Mouse (Mus musculus): ENCODE results near the gene Ltbp1.
"Not testable (repeated sequence)": the region's sequence is repeated elsewhere in the genome, so short reads cannot be mapped to it uniquely, and the experiment has no call there.

Gene Ltbp1

DNA sequence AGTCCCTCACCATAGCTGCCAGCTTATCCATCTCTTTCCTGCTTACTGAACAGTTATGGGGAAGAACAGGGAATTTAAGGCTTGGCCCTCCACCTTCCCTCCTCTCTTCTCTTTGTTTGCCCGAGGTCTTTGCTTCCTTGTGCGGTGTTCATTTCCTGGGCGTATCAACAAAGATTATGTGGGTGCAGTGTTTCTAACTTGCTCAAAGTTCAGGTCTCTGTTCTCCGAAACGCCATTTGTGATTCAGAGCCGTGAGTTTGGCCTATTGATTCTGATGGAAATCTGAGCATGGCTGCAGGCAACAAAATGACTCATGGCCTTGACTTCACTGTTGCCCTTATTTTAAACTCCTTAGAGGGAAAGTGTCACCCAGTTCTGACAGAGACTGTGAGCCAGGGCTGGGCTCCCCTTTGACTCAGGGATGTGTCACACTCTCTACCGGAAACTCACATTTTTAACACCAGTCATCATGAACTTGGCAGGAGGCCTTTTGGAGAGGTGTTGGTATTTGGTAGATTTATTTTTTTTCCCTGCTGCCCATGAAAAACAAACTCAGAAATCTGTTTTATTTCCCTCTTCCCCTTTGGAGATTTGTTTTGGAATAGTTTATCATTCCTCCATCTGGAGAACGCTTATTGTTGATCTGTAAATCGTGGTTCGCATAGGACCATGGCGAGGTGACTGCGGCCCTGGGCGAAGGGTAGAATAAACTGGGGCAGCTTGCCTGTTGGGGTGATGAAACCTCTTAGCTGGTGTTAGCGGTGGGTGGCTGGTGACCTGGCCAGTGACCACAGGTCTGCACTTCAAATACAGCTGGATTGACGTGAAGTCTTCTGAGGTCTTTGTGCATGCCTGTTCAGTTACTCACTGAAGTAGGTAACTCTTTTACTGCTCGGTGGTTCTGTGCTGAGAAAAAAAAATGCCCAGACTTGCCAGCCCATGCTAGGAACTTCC is 105.2 kb downstream of the Ltbp1 start:
- in situ Hi-C loops (cut with MseI, MboI) = no loop called here

DNA sequence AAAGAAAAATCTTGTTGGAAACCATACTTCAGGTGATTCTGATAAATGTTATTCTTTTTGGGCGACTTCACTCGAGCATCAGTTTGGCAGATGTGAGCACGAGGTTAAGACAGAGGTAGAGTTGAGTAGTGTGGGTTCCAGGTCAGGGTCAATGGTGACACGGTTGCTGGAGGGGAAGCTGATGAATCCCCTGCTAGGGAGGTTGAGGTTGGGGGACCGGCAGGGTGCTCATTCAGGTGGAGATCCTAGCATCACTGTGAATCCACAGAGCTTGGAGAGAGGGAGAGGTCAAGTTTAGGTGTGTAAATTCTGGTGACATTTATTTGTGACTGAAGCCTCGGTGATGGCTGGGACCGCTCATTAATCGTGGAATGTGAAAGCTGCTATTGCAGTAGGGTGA is 110.2 kb downstream of the Ltbp1 start:
- in situ Hi-C loops (cut with MseI, MboI) = no loop called here

DNA sequence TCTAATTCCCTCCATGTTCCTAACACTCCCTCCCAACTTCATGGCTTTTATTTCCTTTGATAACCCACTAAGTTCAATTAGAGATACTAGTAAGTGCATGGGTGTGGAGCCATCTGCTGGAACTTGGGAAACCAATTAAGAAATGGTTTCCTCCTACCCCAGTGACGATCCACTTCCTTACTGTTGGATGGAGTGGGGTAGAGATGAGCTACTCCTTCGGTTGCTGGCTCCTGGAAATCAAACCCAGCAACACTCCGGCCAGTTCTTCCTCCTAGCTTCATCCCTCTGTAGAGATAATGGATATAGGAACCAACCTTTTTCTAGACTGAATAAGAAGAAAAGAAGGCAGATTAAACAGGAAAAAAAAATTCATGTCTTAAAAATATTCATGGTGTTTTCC is 113.5 kb downstream of the Ltbp1 start:
- in situ Hi-C loops (cut with MseI, MboI) = no loop called here

DNA sequence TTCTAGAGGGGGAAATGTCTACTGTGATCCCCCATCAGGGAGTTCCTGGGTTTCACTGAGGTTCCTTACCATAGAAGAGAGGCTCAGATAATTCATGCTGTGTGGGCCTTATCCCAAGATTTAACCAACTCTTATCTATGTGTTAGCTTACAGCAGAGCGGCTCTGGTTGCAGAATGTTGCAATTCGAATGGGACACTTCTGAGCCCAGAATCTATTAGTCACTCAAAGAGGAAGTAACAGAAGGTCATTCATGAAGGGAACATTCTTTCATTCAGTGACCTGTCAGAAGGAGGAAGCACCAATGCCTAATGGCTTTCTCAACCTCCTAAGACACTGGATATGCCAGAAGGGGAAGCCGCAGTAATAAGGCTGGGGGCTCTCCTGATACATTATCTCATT is 114.1 kb downstream of the Ltbp1 start:
- in situ Hi-C loops (cut with MseI, MboI) = no loop called here

DNA sequence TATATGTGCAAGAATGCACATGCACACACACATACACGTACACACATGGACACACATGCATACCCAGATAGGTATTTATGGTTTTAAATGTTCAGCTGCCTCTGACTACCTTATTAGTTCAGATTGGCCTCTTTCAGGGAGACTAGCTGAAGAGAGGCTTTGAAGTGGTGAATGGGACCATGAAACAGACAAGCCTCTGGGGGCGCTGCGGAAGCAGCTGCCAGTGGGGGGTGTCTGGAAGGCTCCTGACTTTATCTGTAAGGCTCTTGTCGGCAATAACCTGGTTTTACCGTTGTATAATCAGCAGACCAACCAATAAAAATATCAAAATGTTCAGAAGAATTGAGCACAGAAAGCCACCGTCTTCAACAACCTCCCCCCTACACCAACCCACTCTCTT is 114.7 kb downstream of the Ltbp1 start:
- in situ Hi-C loops (cut with MseI, MboI) = no loop called here

DNA sequence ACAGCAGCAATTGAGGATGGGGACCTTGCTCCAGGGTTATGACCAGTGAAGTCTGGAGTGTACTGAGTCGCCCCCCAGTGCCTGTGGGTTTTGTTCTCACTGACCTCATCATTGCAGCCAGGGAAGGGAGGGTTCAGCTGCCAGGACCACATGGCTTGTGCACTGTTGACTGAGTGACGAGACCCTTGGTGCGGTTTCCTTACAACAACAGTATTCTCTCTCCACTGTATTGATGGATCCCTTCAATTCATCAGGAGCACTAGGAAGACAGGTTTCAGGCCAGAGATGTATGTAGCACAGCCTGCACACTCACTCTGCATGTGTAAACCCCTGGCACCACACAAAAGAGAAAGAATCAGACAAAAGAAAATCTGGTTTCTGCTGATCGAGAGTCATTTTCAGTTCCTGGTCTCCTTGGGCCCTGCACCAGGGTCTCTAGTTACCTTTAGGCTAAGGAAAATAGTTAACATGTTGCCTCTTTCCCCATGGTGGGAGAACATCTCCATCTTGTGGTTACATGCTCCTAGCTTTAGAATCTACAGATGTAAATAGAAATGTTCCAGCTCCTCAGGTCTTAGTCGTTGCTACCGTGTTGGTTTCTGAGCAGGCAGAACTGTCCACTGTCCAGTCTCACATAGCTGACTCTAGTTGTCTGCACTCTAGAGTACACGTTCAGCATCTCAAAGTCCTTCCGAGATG is 117.4 kb downstream of the Ltbp1 start:
- in situ Hi-C loops (cut with MseI, MboI) = no loop called here

DNA sequence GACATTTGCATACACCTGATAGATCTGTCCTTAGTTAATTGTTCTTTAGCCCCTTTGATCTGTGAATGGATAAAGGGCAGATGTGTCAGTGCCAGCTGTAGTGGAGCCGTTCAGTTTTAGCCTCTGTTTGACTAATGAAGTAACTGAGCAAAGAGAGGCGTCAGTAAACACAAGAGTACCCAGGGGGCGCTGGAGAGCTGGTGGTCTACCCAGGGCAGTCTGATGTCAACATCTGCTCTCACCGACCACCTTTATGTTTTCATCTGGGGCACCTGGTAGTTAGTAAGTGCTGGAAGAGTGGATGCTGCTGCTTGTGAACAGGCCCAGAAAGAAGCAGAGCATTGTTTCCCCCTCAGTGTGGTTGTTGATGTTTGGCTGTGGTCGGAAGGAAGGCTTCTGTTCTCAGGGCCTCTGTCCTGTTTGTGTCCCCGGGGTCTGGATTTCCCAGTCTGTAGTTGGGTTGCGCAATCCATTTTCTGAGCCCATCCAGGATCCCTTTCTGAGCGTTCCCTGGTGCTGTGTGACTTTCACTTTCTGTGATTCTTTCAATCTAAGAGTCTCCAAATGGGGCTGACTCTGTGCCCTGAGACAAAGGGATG is 123.1 kb downstream of the Ltbp1 start:
- in situ Hi-C loops (cut with MseI, MboI) = no loop called here

DNA sequence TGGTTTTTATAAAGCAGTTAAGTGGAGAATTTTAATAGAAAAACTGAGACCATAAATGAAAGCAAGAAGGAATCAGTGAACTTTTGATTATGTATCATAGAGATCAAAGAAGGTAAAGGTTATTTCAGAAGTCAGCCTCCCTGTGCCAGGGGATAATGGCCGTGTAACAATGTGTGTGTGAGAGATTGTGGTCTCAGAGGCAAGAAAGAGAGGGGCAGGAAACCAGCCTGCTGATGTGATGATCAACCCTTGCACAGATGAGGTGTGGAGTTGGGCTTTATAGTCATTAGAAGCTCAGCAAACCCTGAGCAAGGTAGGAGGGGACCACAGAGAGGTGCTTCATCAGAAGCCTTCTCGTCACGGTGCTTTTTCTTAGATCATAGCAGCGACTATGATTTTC is 128.6 kb downstream of the Ltbp1 start:
- in situ Hi-C loops (cut with MseI, MboI) = no loop called here

DNA sequence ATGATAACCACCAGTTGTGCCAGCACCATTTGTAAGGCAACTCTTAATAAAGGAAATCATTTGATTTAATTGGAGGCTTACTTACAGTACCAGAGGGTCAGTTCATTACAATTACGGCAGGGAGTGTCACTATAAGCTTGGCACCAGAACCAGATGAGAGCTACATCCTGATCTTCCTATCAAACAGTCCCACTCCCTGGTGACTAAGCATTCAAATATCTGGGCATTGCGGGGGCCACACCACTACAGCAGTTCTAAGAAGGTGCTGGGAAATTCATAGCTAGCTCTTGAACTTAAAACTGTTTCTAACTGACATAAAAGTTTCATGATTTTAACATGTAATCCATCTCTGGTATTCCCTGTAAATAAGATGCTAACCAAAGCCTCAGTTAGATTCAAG is 134.4 kb downstream of the Ltbp1 start:
- in situ Hi-C loops (cut with MseI, MboI) = no loop called here

DNA sequence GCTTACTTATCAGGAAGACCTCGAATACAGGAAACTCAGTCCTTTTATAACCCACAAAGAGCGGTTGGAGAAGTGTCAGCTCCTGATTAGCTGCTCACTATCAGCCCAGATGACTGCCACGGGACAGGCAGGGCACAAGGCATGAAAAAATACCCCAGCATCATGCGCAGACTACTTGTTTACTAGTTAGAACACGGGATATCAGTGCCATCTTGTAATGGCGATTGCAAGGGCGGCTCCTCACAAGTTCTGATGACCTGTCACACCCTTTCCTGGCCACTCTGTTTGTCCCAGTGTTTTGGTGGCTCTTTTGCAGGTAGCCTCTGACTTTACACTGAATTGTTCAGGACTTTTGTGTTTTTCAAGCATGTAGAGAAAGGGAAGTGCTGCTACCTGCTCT is 137.5 kb downstream of the Ltbp1 start:
- in situ Hi-C loops (cut with MseI, MboI) = not testable (repeated sequence)

DNA sequence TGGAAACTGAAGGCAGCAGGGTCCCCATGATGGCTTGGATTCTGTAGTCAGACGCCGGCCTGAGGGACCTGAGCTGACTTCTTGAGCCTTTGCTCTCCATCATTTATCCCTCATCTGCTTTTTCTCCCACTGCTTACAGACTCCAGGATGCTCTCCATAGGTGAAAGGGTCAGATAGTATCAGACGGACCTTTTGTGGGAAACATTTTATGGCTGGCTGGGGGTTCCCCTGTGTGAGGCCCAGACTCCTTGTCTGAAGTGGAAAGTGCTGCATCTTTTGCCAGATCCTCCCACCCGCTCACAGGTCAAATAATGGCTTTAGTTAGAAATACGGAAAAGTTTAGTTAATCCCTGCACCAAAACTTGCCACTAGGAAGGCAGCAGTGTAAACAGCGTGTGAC is 138.6 kb downstream of the Ltbp1 start:
- in situ Hi-C loops (cut with MseI, MboI) = no loop called here

DNA sequence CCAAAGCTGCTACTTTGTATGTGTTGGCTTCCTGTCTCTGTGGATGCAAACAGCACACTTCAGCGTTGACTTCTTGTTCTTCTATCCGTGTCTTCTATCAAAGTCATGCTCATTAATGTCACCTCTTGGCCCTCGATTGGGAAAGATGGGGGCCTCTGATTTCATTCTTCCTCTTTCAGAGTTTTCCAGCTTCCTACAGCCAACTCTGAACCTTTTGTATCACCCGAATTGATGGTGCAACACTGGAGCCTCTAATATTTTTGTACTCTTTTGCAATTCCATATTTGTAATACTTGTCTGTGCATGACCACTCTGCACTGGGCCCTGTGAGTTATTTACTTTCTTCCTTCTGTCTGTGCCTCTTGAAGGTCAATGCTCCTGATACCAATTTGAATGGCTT is 141.8 kb downstream of the Ltbp1 start:
- in situ Hi-C loops (cut with MseI, MboI) = no loop called here

DNA sequence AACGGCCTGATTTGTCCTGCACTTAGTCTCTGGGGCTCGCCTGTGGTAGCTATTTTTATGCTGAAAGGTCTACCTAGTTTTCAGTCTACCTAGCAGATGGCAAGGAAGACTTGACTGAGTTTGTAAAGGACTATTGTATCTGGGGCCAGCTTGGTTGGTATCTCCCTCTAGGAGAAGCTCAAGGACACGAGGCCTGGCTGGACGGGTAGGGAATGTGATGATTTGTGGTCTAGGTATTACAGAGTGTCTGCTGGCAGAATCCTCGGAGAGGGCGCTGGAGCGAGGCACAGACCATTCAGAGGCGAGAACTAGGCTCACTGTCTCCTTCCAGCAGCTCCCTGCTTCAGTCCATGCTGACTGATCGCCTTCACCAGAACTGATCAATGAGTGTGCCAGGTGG is 146.4 kb downstream of the Ltbp1 start:
- in situ Hi-C loops (cut with MseI, MboI) = no loop called here

DNA sequence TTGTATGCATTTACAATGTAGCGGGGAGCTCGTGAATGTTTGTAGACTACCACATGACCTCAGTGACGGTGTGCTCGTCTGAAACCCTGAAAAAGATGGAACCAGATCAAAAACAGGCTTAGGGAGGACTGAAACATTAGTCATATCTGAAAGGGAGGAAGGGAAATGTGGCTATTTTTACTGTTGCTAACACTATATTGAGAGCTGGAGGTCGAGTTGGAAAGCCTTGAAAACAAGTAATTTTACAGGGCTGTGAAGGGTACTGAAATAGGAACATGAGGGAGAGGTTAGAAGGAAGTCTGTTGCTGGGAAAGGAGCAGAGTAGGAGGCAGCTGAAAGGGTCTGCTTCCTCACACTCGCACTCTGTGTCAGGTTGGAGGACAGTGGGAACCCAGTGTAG is 147.7 kb downstream of the Ltbp1 start:
- in situ Hi-C loops (cut with MseI, MboI) = no loop called here

DNA sequence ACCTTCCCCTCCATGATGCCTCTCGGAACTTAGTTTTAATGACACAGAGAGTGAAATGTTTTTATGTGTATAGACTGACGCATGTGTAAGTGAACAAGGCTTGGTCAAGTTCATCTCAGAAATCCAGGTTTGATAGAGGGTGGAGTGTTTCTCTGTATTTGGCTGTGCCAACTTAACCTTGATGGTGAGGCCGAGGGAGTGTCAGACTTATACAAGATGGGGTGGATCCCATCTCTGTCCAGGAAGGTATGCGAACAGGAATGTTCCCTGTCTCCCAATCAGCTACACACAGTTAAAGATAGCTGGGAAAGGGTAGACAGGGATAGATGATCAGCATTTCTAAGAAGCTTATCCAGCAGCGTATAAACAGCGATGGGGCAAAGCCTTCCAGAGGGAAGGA is 153.0 kb downstream of the Ltbp1 start:
- in situ Hi-C loops (cut with MseI, MboI) = no loop called here

DNA sequence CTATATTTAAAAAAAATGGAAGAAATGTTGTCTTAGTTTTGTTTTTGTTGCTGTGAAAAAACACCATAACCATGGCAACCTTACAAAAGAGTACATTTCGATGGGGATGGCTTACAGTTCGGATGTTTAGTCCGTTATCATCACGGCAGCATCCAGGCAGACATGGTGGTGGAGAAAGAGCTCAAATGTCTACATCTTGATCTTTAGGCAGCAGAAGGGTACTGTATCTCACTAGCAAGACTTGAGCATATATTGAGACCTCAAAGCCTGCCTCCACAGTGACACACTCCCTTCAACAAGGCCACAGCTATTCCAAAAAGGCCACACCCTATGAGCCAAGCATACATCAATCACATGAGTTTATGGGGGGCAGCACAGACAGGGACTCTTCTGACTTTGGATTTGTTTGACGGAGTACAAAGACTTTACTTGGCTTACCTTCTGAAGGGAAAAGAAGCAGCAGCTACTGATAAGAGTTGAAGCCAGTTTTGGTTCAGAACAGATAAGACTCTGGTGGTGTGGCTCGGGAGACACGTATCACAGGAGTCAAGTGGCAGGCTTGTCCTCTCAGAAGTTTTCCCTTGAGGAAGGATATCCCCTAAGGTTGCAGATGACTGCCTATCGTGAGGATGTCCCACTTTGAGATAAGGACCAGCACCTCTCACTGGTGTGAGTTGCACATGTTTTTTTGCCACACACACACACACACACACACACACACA is 153.9 kb downstream of the Ltbp1 start:
- in situ Hi-C loops (cut with MseI, MboI) = no loop called here

DNA sequence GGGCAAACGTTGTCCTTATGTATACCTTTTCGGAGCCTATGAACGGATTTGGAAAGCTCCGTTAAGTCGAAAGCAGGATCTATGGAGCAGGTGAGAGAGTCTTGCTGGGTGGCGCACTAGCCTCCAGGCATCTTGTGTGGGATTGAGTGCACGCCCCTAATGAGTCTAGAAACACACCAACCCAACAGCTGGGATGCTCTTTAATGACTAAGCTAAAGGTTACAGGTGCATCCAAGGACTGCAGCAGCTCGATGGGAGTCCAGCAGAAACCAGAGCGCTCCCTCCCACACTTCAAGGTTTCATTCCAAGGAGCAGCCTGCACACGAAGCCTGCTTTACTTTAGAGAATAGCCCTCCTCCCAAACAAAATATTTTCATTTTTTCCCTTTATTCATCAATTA is 155.7 kb downstream of the Ltbp1 start:
- in situ Hi-C loops (cut with MseI, MboI) = no loop called here

DNA sequence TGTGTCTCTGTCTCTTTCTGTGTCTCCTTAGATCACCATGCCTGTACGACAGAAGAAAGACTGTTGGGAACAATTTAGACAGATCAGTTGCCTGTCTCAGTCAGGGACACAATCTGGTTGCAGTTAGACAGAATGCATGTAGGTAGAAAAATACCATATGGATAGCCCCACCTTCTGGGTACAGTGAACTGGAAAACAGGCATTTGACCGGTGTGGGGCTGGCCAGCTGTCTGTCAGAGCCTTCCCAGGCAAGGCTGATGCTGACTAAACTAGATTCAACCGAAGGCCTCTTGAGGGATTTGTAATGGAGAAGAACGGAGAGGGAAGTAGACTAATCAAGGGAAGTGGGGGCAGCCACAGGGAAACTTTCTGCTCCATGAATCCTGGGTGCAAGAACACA is 156.6 kb downstream of the Ltbp1 start:
- in situ Hi-C loops (cut with MseI, MboI) = no loop called here

DNA sequence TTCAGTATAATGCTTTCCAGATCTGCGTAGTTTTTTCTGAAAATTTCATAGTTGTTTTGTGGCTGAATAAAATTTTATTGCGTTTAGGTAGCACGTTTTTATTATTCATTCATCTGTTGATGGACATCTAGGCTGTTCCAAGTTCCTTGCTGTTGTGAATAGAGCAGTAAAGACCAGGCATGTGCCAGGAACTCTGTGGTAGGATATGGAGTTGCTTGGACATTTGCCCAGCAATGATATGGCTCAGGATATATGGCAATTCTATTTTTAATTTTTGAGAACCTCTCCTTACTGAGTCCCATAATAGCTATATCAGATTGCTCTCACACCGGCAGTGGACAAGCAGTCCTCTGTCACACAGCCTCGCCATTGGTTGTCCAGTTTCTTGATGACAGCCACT is 159.2 kb downstream of the Ltbp1 start:
- in situ Hi-C loops (cut with MseI, MboI) = no loop called here

DNA sequence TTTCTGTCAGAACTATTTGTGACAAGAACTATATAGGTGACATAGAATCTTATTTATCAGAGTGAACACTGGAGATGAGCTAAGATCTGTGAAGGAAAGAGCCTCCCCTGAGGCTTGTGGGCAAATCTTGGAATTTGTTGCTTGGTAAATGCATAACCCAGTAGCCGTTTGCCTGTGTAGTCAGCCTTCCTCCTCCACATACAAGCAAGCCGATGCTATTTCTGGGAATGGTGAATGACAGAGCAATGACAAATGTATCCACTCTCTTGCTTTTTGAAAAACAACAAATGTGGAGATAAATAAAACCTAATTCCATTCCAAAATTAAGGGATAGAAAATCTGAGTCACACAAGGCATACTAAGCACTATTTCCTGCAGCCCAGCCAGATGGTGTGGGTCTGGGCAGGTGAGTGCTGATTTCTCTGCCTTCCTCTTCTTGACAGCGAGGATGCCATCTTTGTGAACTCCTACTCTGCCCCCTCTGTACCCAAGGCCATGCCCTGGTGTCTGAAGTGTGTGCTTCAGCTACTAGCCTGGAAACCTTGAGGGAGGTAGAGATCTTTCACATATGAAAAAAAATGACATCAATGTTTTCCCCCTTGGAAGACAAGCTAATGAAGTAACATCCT is 163.3 kb downstream of the Ltbp1 start:
- in situ Hi-C loops (cut with MseI, MboI) = no loop called here

DNA sequence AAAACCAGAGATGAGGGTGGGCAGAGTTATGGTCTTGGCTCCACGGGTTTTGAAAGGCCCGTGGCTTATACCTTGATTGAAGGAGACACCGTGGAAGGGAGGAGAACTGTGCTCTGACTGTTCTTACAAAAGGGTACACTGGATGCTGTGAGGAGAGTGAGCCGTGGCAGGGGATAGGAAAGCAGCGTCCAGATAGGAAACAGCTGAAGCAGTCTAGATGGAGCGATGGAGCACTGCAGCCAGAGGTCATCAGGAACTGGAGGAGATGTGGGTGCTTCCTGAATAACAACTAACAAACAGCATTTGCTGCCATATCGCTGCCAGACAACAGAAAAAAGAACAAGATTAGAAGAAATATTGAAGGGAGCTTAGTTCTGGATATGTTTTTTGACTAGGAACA is 166.3 kb downstream of the Ltbp1 start:
- in situ Hi-C loops (cut with MseI, MboI) = no loop called here

Data from mouse trophoblast stem cell (cell line).